Mouse (Mus musculus): ENCODE measurements around the gene Bphl. TPM values are rescaled to one million over a fixed set of nuclear protein-coding genes. Genes with fewer than 3 reads are reported as not detected.
A peak's percentile ranks its signal among the peaks of the same experiment; 100 is the strongest.
"Not testable (repeated sequence)": the region's sequence is repeated elsewhere in the genome, so short reads cannot be mapped to it uniquely, and the experiment has no call there.

Gene Bphl
- total RNA-seq, 2 experiments from 2014 or later = 35.5 to 42.1 TPM

DNA sequence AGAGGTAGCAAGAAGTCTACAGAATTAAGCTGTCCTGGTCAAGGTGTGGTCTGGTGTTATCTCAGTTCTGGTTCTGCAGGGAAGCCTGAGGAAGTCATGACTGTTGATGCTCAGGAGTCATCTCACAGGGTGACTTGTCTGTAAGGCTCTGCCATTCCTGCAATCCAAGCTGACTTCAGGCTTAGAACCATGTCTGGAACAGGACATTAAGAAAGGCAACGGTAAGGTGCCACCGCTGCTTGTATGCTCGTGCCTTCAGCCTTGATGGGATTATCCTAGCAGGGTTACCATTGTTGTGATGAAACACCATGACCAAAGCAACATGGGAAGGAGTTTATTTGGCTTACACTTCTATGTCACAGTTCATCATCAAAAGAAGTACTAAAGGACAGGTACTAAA, 10.1 kb downstream of the Bphl start:
- DNase-seq = no peak
- intact Hi-C loops (cut with DNase I) = loop anchor here (2.0 to 10.0 kb wide), 4 partner anchors 29 to 827 kb away; partner anchors contain the start of genes Prpf4b and Slc22a23

DNA sequence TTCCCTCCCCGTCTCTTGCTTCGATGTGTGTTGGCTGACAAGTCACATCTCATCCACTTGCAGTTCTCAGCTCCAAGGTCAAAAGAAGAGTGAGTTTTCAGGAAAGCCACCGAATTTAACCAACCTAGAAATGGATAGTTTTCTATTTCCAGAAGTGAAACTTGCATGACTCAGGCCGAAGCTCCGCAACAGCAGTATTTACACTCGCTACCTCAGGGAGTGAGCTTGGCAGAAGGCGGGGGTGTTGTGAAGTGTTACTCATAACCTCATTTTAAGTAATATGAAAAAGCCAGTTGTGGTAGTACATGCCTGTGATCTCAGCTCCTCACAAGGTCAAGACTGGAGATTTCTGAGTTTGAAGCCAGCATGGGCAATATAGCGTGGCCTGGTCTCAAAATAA, 13.1 kb downstream of the Bphl start:
- no peak for DNase-seq
- intact Hi-C loops (cut with DNase I) = no loop called here

DNA sequence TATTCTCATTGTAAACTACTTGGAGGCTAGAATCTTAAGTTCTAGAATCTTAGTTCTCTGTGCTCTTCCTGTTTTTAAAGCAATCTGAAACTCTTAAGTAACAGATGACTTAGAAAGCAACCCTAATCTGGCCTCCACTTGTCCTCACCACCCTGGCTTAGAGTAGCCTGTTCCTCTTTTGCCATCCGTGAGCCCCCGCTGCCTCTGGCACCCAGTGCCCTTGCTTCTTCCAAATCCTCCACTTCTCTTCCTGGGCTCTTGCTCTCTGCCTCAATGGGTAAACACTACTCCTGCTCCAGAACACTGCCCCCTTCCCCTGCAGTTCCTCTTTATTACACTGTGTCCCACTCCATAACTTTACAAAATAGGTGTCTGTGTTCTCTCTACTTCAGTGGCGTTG, 14.3 kb downstream of the Bphl start:
- intact Hi-C loops (cut with DNase I) = no loop called here
- DNase-seq = no peak

DNA sequence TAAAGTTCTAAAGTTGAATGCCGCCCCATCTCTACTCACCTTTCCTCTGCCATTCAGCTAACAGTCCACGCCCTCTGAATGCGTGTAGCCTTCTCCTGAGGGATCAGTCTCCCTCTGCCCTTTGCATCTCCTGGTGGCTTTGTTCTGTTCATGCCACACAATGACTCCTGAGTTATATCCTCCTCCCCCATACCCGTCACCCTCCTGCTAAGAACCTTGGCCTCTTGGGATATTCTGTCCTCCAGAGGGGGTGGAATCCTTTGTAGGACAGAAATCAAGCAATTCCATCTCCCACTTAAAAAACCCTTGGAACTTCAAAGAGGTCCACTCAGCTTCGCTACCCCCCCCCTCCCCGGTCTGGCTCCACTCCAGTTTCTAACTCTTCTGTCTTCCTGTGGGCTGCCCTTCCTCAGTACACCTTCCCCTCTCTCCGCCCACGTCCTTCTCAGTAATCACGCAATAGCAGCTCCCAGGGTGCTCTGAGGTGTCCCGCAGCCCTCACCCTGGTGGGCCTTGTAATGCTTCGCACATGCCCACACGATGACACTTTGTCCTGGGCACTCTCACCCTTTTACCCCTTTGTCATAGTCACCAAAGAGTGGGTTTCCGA, 16.4 kb downstream of the Bphl start:
- intact Hi-C loops (cut with DNase I) = no loop called here
- no peak for DNase-seq

DNA sequence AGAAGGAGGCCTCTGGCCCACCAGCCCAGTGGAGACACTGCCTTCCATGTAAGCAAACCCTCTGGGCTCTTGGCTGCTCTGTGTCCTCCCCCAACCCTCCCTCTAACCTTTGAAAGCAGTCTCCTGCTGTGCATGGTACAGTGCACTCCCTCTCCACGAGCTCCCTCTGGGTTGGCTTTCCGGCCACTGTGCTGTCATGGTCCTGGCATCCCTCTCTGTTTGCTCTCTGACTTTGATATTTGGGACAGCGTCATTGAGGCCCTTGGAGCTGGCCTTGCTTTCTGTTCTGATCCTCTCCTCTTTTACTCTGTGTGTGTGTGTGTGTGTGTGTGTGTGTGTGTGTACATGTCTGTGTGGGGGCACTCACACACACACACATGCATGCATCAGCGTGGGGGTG, 17.0 kb downstream of the Bphl start:
- DNase-seq = no peak
- intact Hi-C loops (cut with DNase I) = no loop called here

DNA sequence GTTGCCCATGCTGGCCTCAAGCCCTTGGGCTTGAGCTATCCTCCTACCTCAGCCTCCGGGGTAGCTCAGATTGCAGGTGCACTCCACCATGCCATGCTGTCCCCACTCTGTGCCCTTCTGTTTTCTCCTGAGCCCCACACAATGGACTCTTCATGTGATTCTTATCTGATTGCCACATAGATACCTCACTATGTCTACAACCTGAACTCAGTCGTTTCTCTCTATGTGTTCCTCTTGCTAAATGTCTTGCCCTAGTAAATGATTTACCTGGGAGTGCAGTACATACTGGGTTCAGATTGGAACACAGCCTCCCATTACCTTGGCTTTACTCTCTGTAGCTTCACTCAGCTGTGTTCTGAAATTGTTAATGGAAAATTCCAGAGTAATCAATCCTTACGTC, 17.6 kb downstream of the Bphl start:
- intact Hi-C loops (cut with DNase I) = no loop called here
- no peak for DNase-seq

DNA sequence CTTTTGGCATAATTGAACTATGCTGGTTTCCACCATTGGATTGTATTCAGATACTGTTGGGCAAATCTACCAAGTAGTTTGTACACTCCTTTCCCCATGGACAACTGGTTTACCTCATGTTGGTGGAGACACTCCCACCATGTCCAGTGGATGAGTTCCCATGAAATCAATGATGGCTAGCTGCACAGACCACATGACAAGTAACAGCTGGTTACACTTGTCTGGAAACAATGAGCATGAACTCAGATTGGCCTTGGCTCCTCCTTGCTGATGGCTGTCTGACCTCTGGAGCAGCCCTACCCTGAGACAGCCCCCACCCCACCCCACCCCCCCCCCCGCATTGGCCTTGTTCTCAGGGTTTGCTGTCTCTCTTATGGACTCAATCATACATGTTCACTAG, 19.9 kb downstream of the Bphl start:
- DNase-seq = no peak
- intact Hi-C loops (cut with DNase I) = no loop called here

DNA sequence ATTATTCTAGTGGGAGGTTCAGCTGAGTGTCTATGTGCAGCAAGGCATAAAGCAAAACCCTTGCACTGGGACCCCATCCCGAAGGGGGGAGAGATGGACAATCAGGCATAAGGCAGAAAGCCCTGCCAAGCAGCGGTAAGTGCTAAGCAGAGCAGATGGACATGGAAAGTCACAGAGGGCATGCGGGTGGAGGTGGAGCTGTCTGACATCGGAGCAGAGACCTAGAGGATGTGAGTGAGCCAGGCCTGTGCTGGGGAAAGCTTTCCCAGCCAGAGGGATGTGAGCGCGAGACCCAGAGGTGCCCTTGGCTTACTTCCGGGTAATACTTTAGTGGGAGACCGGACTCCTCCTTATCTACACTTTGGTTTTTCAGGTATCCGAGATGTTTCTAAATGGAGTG, 22.7 kb downstream of the Bphl start:
- intact Hi-C loops (cut with DNase I) = no loop called here
- no peak for DNase-seq

DNA sequence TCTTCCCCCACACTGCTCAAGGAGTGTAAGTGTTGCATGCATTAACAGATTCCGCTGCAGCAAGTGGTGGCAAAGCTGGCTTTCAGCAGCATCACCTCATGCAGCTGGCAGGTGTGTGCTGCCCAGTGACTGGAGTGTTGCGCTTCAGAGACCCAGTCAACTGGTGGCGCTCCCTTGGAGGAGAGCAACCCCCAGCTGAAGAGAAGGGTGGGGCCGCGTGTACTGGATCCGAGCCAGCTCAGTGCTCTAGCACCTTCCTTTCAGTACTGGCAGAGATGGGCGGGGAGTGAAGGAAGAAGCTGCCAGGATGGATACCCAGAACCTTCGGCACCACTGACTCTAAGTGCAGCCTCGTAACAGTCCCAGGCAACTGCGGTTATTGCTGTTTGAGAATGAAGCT, 25.1 kb downstream of the Bphl start:
- intact Hi-C loops (cut with DNase I) = no loop called here

DNA sequence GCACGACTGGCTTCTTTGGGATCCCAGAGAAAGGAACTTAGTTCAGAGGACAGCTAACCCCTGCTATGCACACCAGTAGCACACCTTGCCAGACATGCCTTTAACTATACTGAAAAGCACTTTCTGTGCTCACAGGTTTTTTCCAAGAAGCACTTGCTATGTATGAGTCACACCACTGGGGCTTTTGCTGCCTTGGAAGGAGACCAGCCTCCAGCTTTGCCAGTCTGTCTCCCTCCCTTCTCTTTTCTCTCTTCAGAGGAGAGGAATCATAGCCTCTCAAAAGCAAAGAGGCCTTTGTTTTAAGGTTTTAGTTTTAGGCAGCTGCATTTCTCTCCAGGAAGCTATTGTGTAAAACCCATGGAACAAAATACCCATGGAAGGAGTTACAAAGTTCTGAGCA, 29.0 kb downstream of the Bphl start:
- no peak for DNase-seq
- intact Hi-C loops (cut with DNase I) = no loop called here

More for the DNA sequence above, 25.1 kb downstream of the Bphl start:
- no peak for DNase-seq

DNA sequence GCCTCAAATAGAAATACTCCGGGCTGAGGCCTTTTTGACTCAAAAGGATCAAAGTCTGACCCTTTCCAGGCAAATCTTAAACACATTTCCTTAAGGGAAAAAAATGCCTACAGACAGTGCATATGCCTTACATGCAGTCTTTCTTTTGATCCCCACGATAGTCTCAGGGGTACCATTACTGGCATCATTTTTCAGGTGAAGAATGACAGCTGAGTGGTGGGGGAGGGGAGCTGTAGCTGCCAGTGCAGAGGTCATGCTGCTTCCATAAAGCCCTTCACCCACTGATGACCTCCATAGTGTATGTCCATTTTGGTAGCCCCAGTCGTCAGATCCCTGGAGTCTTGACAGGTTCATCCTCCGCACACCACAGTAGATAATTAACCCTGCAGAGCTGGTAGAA, 32.9 kb downstream of the Bphl start:
- DNase-seq = no peak
- intact Hi-C loops (cut with DNase I) = no loop called here

DNA sequence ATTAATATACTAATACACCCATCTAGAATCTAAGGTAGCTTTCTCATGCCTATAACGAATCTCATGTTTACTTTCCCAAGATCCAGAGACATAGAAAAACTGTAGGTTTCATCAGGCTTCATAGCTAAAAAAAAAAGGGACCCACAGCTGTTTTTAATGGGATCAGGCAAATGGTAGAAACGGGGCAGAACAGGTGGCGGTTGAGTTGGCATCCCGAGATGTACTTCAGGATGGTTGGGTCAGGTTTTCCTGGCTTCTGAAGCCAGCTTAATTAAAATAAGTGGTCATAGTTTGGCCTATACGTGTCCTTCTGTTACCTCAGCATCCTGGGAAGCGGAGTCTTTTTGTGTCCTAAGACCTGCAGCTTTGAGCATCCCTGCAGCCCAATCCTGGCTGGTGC, 34.4 kb downstream of the Bphl start:
- intact Hi-C loops (cut with DNase I) = no loop called here
- DNase-seq = no peak

DNA sequence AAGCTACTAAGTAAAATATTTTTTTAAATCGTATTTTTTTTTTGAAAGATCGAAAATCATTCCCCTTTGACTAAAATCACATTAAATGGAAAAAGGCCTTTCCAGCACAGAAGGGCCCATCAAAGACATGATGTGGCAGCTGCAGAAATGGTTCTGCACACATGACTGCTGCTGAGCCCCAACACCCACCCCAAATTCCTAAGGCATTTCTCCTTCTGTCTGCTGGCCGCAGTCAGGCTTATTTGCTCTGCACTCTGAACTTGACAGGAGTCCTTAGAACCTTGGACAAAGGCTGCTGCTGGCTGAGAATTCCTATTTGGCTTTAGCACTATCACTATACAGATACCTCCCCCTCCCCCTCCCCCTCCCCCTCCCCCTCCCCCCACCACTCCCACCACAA, 35.5 kb downstream of the Bphl start:
- intact Hi-C loops (cut with DNase I) = no loop called here
- no peak for DNase-seq

DNA sequence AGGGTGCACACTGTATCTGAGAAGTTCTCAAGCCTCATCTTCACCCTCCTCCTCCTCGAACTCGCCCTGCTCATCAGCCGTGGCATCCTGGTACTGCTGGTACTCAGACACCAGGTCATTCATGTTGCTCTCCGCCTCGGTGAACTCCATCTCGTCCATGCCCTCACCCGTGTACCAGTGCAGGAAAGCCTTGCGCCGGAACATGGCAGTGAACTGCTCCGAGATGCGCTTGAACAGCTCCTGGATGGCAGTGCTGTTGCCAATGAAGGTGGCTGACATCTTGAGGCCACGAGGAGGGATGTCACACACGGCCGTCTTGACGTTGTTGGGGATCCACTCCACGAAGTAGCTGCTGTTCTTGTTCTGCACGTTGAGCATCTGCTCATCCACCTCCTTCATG, 37.0 kb downstream of the Bphl start:
- DNase-seq = not testable (repeated sequence)

DNA sequence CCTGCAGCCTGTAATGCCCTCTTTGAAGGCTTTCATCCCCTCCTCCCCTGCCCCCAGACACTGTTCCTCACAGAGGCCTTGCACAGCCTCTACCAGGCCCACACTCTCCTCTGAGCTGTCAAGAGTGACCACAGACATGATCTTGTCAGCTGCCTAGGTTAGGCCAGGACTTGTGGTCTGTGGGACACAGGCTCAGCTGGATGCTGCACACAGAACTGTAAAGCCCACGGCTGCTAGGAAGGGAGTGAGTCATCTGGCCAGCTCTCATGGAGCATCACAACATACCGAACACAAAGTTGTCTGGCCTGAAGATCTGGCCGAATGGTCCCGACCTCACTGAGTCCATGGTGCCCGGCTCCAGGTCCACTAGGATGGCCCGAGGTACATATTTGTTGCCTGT, 38.5 kb downstream of the Bphl start:
- DNase-seq = not testable (repeated sequence)
- intact Hi-C loops (cut with DNase I) = loop anchor here (2.0 kb wide), 1 partner anchor 29 kb away; no protein-coding TSS in a partner anchor

More for the DNA sequence above, 37.0 kb downstream of the Bphl start:
- intact Hi-C loops (cut with DNase I) = not testable (repeated sequence)

DNA sequence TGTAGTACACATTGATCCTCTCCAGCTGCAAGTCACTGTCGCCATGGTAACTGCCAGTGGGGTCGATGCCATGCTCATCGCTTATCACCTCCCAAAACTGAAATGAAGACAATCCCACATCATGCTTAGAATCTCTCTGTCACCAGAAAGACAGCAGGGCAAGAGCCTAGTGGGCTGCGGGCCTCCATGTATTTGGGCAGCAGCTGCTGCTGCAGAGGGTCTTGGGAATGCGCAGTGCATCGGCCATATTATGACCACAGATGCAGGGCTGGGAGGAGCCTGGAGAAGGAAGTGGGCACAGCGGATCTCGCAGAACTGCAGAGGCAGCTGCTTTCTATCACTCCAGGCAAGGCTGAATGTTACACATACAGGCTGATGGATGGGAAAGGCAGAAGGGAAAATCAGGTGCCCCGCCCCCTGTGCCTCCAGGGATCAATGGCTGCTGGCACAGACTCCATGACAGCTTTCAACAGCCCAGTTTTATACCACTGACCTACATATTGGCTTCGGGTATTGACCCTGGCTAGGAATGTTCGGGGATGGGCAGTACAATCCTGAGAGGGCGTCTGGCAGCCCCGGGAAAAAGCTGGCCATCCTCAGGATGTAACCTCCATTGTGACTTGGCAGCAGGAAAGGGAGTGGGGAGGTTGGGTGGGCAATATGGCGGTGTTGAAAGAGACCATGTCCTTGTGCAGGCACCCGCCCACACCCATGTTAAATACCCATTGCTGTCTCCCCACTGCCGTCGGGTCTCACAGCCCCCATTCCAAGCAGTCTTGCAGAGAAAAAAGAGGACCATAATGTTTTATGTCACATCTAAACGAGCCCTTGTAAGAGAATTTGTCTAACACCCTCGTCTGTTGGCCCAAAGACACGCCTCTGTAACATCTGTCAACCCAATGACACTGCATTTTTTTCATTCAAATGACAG, 39.4 kb downstream of the Bphl start:
- intact Hi-C loops (cut with DNase I) = loop anchor here (2.0 kb wide), 1 partner anchor 30 kb away; no protein-coding TSS in a partner anchor
- DNase-seq = peak in 1 of 2 experiments; percentile 53

DNA sequence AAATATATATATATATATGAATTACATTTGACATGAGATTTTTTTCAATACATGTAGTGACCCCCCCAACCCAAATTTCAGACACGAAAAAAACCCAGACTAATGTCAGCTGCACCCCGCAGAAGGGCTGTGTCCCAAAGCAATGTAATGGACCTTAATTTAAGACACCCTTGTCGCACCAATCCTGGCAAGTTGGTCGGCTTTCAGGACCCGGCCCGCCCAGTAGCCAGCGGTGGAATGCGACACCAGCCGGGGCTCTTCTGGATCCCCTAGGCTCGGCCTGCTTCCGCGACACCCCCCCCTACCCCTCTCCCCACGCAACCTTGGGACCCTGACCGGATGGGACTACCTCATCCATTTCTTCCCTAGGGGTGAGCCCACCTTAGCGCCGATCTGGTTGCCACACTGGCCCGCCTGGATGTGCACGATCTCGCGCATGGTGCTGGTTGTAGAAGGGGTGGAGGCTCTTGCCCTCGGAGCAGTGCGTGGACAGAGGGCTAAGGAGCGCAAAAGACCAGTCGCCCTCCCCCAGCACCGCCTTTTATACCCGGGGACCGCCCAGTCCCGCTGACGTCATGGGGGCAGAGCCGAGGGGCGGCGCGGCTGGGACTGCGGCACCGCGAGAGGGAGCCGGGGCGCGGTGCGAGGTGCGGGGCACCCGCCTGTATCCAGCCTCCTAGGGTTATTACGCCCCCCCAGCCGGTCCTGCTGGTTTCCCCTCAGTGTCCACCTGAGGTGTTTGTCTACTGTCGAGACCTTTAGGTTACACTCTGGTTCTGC, 40.3 kb downstream of the Bphl start, which contains the start of gene Tubb2a:
Tubb2a (minus strand) TSS at position 516 of the 780 bp plus-strand sequence.
- DNase-seq = peak; percentile 97 to 98
- intact Hi-C loops (cut with DNase I) = loop anchor here (1.0 to 2.0 kb wide), 4 partner anchors 31 to 77 kb away; partner anchors contain the start of gene Tubb2b

DNA sequence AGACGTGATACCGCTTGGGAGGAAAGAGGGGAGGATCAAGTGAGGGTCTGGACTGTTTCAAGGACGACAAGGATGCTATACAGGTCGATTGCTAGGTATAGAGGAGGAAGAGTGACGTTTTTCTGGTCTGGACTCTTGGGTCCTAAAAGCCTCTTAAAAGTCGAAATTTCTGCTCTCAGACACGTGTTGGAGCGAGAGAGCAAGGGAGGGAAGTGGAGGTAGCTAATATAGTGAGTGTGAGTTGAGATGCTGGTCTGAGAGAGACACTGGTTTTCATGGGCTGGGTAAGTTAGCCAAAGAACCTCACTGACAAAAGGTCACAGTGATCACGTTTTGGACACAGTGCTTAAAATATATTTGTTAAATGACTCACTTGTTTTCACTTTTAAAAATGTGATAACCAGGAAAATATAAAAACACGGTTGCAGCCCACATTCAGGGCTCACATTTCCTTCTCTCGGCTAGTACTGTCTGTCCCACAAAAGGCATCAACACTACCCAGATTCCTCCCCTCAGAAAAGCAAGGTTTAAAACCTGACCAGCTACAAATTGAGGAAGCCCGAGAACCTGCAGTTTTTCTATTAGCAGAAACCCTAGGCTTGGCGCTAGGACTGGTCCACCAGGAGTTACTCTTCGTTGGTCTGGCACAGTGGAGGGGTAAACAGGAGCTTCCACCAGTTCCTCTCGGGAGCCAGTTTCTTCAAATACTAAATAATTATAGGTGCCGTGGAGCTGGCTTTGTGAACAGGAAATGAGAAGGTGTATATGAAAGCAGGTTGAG, 41.3 kb downstream of the Bphl start:
- intact Hi-C loops (cut with DNase I) = loop anchor here (1.0 to 2.0 kb wide), 3 partner anchors 52 to 76 kb away; partner anchors contain the start of gene Tubb2b
- DNase-seq = no peak

DNA sequence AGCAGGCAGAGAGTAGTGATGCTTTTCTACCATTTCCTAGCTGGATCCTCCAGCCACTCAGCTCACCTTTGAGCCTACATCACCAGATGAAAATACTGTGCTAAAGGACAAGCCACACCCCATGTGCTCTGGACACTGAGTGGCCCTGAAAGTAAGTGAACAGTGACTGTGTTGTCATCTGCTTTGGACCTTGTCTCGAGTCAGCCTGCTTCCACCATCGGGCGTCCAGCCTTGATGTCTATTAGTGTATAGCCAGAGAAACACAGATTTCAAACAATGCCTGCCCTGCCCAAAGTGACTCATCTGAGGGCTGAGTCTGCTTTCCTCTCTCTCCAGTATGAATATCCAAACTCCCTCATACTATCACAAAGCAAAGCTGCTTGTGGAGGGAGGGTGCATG, 42.4 kb downstream of the Bphl start:
- DNase-seq = no peak
- intact Hi-C loops (cut with DNase I) = loop anchor here (2.0 kb wide), 1 partner anchor 51 kb away; the partner anchor contains the start of gene Tubb2b

DNA sequence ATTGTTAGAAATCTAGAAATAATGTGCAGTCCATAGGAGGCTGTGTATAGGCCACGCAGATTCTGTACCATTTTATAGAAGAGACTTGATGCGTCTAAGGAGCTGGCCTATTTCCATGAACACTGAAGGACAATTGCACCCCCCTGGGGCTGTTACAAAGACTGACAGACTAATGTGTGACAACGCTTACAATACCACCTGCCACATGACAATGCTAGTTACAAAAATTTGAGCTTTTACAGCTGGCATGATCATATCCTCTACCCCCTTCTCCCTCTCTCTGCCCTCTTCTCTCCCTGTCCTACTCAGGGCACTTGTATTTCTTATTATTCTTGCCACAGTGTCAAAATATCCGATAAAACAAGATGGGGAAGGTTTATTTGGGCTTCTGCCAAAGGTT, 44.5 kb downstream of the Bphl start:
- no peak for DNase-seq
- intact Hi-C loops (cut with DNase I) = no loop called here
